Mouse (Mus musculus) adrenal gland, adult (tissue): Measurements from ENCODE around the gene Tmed1.
"Not testable (repeated sequence)": the region's sequence is repeated elsewhere in the genome, so short reads cannot be mapped to it uniquely, and the experiment has no call there.

Experiments
- DNase-seq, 2 experiments: peaks; one replicate each; pipeline ENCODE4 v3.0.0; 2022 to 2023; ENCODE audit warnings: low spot score in 1 of 2; ENCODE audit not compliant: inconsistent age in 2 of 2

The Tmed1 gene

GRCm38 (mm10) chr9:21509772-21510688 lies at the start of gene Tmed1:
Tmed1 (minus strand) TSS chr9:21510252.
- DNase-seq, result peak; percentile 96 to 99

DNA sequence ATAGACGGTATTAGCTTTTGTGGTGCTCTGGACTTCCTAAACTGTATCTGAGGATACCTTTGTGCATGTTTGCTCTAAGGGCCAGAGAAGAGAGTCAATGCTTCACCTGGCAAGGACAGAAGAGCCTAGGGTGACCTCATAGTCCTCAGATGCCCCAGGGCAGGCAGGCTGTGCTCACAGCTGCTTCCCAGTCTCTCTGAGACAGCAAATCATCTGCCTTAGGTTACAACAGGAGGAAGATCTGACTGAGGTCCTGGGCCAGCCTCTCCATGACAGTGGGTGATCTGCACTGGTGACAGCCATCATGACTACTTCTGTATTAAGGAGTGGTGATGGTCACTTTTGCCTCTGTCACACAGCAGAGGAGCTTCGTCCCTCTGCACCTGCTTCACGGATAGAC lies 49.1 kb upstream of the Tmed1 start:
- DNase-seq, result no peak

DNA sequence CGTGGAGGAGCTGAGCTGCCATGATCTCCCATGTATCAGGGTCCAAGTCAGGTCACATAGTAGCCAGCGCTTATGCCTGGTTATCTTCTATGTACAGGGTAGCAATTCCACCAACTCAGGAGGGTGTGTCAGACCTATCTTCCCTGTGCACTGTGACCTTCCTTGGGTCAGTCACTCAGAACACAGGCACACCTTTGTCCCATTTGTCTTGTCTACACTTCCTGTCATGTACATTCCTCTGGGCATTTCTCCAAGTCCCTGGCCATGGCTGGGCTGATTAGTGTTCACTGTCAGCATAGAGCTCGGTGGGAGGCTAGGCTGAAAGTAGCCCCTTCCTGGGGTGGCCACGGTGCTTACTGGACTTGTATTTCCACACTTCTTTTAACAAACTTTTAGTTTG lies 48.3 kb upstream of the Tmed1 start:
- peak; percentile 63 to 83 for DNase-seq

DNA sequence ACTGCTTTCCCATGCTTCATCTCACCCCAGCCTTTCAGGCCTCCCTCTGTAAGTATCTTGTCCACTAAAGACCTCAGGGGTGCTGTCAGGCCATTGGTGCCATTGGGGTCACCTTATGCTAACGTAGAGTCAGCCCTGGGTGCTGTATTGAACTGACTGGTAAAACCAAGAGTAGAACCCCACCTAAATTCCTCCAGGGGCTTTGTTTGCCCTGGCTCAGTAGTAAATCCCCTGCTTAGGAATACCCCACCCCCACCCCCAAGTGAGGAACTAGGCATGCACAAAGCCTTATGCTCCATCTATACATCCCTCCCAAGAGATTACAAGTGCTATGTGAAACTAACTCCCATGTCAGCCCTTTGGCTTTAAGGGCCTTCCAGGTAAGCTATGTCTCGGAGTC lies 47.5 kb upstream of the Tmed1 start:
- DNase-seq, result no peak

DNA sequence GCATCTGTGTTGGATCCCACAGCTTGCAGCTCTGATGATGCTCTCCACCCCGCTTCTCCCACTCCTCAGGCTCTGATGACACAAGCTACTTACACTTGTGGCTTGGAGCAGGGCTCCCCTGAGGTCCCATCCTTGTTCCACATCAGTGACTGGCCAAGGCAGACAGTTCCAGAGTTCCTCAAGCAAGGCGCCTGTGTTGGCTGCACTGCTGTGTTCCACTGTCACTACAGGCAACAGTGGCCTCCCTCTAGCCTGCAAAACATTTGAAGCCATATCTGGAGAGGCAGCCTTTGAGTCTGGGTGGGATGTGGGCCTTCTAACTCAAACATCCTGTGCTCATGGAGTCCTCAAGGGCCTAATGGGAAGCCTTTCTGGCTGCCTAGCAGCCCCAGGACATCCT lies 46.9 kb upstream of the Tmed1 start:
- DNase-seq, result no peak

DNA sequence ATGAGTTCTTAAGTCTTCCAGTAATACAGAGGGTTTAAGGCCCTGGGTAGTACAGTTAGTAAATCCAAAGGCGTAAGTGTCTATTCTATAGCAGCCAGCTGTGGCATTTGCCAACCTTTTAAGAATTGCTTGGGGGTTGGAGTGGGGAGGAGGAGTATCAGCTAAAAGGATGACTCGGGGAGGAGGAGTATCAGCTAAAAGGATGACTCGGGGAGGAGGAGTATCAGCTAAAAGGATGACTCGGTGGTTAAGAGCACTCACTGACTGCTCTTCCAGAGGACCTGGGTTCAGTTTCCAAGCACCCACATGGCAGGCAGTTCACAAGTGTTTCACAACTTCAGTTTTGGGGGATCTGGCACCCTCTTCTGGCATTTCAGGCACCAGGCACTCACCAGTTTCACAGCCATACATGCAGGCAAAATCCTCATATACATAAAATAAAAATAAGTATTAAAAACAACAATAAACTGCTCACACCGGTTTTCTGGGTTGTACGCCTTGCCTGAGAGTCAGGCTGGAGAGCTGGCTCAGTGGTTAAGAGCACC lies 45.2 kb upstream of the Tmed1 start:
- no peak for DNase-seq

DNA sequence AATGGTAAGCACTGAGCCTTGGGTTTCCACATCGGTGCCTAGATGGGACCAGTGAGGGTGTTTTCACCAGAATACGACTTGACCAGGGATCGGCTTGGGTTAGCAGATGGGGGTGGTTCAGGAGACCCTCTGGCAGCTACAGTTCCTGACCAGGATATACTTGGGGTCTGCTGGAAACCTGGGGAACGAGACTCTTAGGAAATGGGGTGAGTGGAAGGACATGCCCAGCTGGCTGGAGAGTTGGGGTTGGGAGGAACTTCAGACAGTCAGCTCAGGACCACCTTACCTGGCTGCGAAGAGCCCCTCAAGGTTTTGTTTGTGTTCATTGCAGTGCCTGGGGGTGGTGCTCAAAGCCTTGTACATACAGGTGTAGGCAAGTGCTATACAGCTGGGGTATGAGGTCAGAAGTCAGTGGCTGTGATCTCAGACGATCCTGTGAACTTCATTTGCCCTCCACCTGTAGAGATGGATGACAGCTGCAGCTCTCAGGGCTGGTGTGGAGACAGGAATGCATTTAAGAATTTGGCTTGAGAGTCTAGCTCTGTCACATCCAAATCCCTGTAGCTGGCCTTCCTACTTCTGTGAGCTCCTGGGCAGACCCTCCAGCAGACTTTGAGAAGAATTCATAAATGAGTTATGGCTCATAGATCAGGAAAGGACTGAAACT lies 43.7 kb upstream of the Tmed1 start:
- DNase-seq, result no peak

DNA sequence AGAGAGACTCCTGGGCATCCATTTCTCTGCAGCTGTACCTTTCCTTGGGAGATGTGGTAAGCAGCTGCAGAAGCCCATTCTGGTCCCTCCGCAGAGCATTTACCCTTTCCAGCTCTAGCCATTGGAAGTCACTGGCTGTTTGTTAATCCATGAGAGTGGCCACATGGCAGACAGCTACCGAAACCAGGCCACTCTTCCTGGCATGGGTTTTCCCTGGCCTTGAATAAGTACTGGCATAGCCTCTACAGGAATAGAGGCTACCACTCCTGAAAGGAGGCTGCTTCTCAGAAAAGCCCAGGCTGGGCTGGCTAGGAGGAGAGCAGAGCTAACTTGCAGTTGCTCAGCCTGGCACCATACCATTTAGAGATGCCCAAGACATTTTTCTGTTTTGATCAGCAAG lies 41.0 kb upstream of the Tmed1 start:
- peak in 1 of 2 experiments; percentile 62 for DNase-seq

- DNase-seq, result peak; percentile 81 to 83
Observed at GRCm38 (mm10) chr9:21547075-21547941, 37.3 kb upstream of the Tmed1 start.

GRCm38 (mm10) chr9:21546789-21547074 lies 36.7 kb upstream of the Tmed1 start, which contains the start of gene Carm1:
Carm1 (plus strand) TSS chr9:21546894.
- peak in 1 of 2 experiments; percentile 90 for DNase-seq

DNA sequence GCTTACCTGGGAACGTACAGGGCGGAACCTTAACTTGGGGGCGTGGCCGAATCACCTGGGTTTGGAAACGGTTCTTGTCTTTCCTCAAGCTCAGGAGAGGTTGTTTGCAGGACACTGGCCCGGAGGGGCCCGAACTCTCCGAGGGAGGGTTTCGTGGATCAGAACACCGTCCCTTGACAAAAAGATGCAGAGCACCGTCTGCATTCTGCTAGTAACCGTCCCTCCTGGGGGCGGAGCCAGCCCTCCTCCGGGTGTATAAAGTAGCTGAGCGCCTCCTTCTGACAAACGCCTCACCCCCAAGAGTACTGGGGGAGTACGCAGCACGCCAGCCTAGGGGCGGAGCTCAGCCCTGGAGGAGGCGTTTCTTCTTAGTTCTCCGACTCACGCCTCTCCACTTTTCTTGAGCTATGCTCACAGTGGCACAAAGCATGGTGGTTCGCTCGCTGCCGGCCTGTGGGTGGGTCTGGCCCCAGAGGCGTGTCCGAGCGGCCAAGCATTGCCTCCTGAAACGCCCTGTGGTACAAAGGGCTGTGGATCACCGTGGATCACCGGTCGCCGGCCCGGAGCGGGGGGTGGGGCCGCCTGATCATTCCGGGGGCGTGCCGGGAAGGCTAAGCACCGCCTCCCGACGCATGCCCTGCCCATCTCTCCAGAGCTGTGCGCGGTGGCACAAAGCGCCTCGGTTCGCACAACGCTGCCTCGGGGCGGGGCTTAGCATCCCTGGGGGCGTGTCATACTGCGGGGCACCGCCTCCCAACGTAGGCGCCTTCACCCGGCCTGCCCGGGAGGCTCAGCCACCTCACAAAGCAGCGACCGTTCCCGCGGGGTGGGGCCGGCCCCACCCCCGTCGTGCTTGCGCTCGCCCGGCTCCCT lies 36.1 kb upstream of the Tmed1 start:
- peak; percentile 100 for DNase-seq

GRCm38 (mm10) chr9:21545351-21545915 lies 35.4 kb upstream of the Tmed1 start:
- peak in 1 of 2 experiments; percentile 32 for DNase-seq

DNA sequence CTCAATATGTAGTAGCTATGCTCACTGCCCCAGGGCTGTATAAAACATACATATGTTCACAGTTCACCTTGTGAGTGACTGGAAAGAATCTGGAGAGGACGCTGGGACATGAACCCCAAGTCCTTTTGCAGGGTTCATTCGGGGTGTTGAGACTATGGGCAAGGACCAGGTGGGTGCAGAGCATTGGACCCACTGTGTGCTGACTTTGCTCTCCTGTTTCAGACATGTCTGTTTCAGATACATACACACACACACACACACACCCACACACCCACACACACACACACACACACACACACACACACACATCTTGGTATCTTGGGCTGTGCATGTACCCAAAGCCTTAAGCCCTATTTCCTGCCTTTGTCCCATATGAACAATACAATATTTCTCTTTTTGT lies 31.9 kb upstream of the Tmed1 start:
- DNase-seq, result not testable (repeated sequence)

- DNase-seq, result no peak
Observed at GRCm38 (mm10) chr9:21539981-21540753, 30.1 kb upstream of the Tmed1 start.

DNA sequence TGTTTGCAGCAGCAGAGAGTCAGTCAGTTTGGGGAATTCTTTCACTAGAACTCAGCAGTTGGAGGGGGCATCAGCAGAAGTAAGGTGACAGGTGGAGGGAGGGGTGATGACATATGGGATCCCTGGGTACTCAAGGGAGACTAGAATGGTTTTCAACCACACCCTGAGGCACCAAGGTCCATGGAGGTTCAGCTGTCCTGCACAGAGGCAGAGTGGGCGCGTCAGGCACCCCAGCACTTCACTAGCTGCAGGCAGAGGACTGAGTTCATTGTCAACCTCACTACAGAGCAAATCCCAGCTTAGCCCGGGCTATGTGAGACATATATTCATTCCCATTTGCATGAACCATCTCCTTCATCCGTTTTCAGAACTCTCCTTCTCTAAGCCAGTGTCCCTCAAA lies 27.0 kb upstream of the Tmed1 start:
- DNase-seq, result no peak

DNA sequence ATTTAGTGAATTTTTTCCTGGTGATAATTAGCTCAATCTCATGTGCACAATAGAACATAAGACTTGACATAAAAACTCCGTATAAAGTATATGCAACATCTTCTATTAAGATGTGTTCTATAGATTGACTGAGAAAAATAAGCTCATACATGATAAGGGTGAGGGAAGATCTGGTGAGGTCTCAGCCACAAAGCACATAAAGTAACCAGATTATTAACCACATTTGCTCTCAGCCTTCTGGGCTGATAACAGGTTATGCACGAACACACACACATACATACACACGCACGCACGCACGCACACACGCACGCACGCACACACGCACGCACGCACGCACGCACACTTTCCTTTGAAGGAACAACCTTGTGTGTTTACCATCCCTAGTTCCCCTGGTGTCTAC lies 26.4 kb upstream of the Tmed1 start:
- no peak for DNase-seq

- DNase-seq, result no peak
Observed at GRCm38 (mm10) chr9:21527917-21528324, 17.9 kb upstream of the Tmed1 start.

GRCm38 (mm10) chr9:21527100-21527801 lies 17.2 kb upstream of the Tmed1 start:
- DNase-seq, result no peak

GRCm38 (mm10) chr9:21526634-21526944 lies 16.5 kb upstream of the Tmed1 start:
- DNase-seq, result no peak
